ENCODE assay signal across 8 mouse cellular contexts in the genomic region with DNA sequence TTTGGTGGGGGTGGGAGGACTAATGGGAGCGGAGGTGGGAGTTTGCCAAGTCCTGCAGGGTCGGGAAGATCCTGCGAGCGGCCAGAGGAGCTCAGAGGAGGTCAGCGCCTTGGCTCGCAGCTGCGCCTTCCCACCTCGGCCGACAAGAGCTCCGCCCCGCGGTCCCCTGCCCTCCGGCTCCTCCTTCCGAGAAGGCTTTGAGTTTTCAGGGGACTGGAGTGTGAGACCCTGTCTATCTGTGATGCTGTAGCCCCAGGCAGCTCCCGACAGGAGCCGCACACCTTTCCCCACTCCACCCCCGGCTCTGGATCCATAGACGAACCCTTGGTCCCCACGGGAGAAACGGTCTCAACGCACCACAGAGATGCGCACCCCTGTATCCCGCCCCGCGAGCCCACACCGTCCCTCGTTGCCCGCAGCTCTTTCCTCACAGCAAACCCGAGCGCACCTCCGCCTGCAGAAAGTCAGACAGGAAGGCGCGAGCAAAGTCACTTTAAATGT. TPM values are rescaled to one million over a fixed set of nuclear protein-coding genes. Genes with fewer than 3 reads are reported as not detected.
DNase-seq lines count a peak whose midpoint lies in the region; ATAC-seq and TF ChIP-seq lines count a peak whose summit lies in the region.

A gene (minus strand): TSS at position 335 of the 501 bp plus-strand sequence.

- peaks cover 14% of the 10 kb centered on the region for H3K27me3 ChIP-seq in embryonic facial prominence, embryonic 14.5 days (replicated peaks; ENCODE audit: control insufficient read depth, insufficient read depth, low read length)
- H3K27me3 ChIP-seq in heart, embryonic 16.5 days (ENCODE audit: control insufficient read depth, insufficient read depth, low read length): peaks cover 12% of the 10 kb centered on the region

- 0% methylated on average over 28 of the region's 33 CpGs for WGBS in embryonic facial prominence, embryonic 14.5 days
- WGBS in heart, embryonic 16.5 days: under 1% methylated on average over 33 of the region's 33 CpGs
- 1% methylated on average over 33 of the region's 33 CpGs for WGBS in olfactory bulb, adult 2 months

- peak within 1 kb of the TSS; percentile 69 for H3K9ac ChIP-seq in embryonic facial prominence, embryonic 14.5 days (ENCODE audit: low read depth, low read length)
- H3K9ac ChIP-seq in heart, embryonic 16.5 days (ENCODE audit: low read length): peak within 1 kb of the TSS; percentile 74

- TF ChIP-seq POLR2A in olfactory bulb, adult 2 months (IDR thresholded peaks at IDR 0.05; ENCODE audit: insufficient read depth, low read depth, low read length): no peak

- no peaks in the 10 kb centered on the region for H3K4me1 ChIP-seq in embryonic facial prominence, embryonic 14.5 days (ENCODE audit: control insufficient read depth, insufficient read depth, low read length)
- H3K4me1 ChIP-seq in heart, embryonic 16.5 days (ENCODE audit: control insufficient read depth, insufficient read depth, low read length): peaks cover 9% of the 10 kb centered on the region
- H3K4me1 ChIP-seq in olfactory bulb, adult 2 months (ENCODE audit: control insufficient read depth, insufficient read depth, low read length): peaks cover 9% of the 10 kb centered on the region

- H3K36me3 ChIP-seq in embryonic facial prominence, embryonic 14.5 days (ENCODE audit: control insufficient read depth, insufficient read depth, low read length): no peaks in the 10 kb centered on the region
- no peaks in the 10 kb centered on the region for H3K36me3 ChIP-seq in heart, embryonic 16.5 days (ENCODE audit: control insufficient read depth, insufficient read depth)

- peak; percentile 10 for DNase-seq in CD4-positive helper T cell, adult 2 months (ENCODE audit: low read depth, low spot score)
- peak; percentile 71 for DNase-seq in adrenal gland, postnatal 25 days
- peak; percentile 77 for DNase-seq in embryonic facial prominence, embryonic 14.5 days (ENCODE audit: low spot score)
- DNase-seq in kidney, postnatal 14 days: peak; percentile 75
- DNase-seq in lung, adult 18-20 months: peak; percentile 6 to 7
- DNase-seq in MN1 (ENCODE audit: low spot score): no peak

- H3K9me3 ChIP-seq in embryonic facial prominence, embryonic 14.5 days (ENCODE audit: control insufficient read depth, low read length): no peaks in the 10 kb centered on the region
- 0 out of 2 replicates have a peak, but pooled peaks cover 2% of the 10 kb centered on the region for H3K9me3 ChIP-seq in heart, embryonic 16.5 days (replicated peaks; ENCODE audit: control insufficient read depth, low read length)

- ATAC-seq in embryonic facial prominence, embryonic 14.5 days (ENCODE audit: low read depth): peak; percentile 79
- ATAC-seq in heart, embryonic 16.5 days (replicated peaks; ENCODE audit: extremely low read depth, insufficient read depth, low FRiP score): peak; percentile 50

- H3K4me2 ChIP-seq in embryonic facial prominence, embryonic 14.5 days (ENCODE audit: low read depth, low read length): peak within 1 kb of the TSS; percentile 98
- peak within 1 kb of the TSS; percentile 100 for H3K4me2 ChIP-seq in heart, embryonic 16.5 days (ENCODE audit: low read depth, low read length)

- TF ChIP-seq CTCF in olfactory bulb, adult 2 months (IDR thresholded peaks at IDR 0.05; ENCODE audit: insufficient read depth, low read depth, low read length): no peak

- peak within 1 kb of the TSS; percentile 79 for H3K27ac ChIP-seq in embryonic facial prominence, embryonic 14.5 days (replicated peaks; ENCODE audit: low read depth, low read length)
- H3K27ac ChIP-seq in heart, embryonic 16.5 days (ENCODE audit: low read length): peak within 1 kb of the TSS; percentile 57
- peak within 1 kb of the TSS; percentile 43 for H3K27ac ChIP-seq in olfactory bulb, adult 2 months (ENCODE audit: insufficient read depth, low read depth, low read length)

- peak within 1 kb of the TSS; percentile 65 for H3K4me3 ChIP-seq in embryonic facial prominence, embryonic 14.5 days (ENCODE audit: low read depth, low read length)
- peak within 1 kb of the TSS; percentile 76 for H3K4me3 ChIP-seq in heart, embryonic 16.5 days (ENCODE audit: low read length)
- peak within 1 kb of the TSS; percentile 55 for H3K4me3 ChIP-seq in olfactory bulb, adult 2 months (ENCODE audit: insufficient read depth, low read depth, low read length)

RNA-seq across cellular contexts. Expression of the gene that starts here (rescaled TPM):
- total RNA-seq in adrenal gland, postnatal 25 days (2021): 175 and 335 TPM in 2 replicates
- 22.3 and 23.5 TPM in 2 replicates for polyA plus RNA-seq in embryonic facial prominence, embryonic 14.5 days (2014; fragmentation: Nextera tagmentation; extraction: Ambion mirVana)
- 6.5 and 7.9 TPM in 2 replicates for polyA plus RNA-seq in heart, embryonic 16.5 days (2015; fragmentation: Nextera tagmentation; extraction: Ambion mirVana)
- polyA plus RNA-seq in olfactory bulb, adult 2 months (2012; ENCODE audit: insufficient read depth, insufficient read length, low replicate concordance, missing spikeins): not detected in 2 replicates
